Mouse (Mus musculus) cortical plate, adult 2 months (tissue): ENCODE data around the gene Zfp281.

ENCODE experiments used
- CTCF ChIP-seq: fragments of 200-500 bp; IDR thresholded peaks from 2 replicates; pipeline ENCODE4 v1.5.1; 2011; ENCODE audit warnings: mild to moderate bottlenecking, control low read depth, low read length; ENCODE audit not compliant: insufficient read depth; ENCODE audit errors: extremely low read depth
- POLR2A ChIP-seq: fragments of 200-500 bp; IDR thresholded peaks from 2 replicates; pipeline ENCODE4 v1.6.1; 2011; ENCODE audit warnings: mild to moderate bottlenecking, low read length, control low read depth; ENCODE audit not compliant: insufficient read depth; ENCODE audit errors: extremely low read depth

DNA sequence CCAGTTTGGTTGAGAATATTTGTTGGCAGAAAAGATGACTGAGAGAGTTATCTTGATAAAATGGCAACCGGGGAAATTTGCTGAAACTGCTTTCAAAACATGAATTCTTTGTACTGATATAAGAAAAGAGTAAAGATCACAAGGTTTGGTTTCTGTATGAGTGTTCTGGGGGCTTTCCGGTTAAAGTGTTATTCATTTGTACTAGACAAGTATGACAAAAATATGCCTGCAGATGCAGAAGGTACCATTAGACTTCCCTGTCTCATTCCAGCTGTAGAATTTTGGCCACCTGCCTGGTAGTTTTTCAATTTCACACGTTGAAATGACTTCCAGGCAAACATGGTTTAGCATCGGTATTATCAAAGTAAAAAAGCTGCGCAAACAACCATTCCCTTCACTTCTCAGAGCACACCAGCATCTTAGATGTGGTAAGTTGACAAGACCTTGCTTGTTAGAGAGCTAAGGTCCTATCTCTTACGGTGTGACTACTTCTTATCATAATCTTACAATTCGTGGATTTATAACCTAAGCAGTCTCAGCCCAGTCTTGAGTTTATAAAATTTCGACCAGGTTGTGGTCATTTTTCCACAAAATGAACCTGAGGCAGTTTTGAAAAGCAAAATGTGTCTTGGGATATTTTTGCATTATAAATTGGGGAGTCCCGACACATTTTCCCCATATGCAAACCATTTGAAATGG is 23.9 kb upstream of the Zfp281 start:
- TF ChIP-seq CTCF: no peak
- no peak for TF ChIP-seq POLR2A
